Mouse (Mus musculus): ENCODE data around the gene Fam172a.

DNA sequence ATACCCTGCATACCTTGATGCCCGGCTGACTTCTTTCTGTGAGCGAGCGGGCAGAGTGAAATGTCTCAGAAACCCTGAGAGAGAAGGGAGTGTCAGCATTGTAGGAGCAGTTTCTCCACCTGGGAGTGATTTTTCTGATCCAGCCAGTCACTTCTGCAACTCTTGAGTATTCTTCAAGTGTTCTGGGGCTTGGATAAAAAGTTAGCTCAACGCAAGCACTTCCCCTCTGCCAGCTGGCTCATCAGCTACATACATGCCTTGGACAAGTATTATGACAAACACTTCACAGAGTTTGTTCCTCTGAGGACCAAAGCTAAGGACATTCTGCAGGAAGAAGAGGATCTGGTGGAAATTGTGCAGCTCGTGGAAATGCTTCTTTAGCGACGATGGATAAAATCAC, 420.2 kb downstream of the Fam172a start:
- TF ChIP-seq CTCF (IDR thresholded peaks at IDR 0.05) (no peak), POLR2A (IDR thresholded peaks at IDR 0.05; ENCODE audit: insufficient read depth, low read depth, low read length) (no peak)

Data from heart, adult 2 months (tissue).